8 mouse cellular contexts compared by ENCODE assay signal in the genomic region with DNA sequence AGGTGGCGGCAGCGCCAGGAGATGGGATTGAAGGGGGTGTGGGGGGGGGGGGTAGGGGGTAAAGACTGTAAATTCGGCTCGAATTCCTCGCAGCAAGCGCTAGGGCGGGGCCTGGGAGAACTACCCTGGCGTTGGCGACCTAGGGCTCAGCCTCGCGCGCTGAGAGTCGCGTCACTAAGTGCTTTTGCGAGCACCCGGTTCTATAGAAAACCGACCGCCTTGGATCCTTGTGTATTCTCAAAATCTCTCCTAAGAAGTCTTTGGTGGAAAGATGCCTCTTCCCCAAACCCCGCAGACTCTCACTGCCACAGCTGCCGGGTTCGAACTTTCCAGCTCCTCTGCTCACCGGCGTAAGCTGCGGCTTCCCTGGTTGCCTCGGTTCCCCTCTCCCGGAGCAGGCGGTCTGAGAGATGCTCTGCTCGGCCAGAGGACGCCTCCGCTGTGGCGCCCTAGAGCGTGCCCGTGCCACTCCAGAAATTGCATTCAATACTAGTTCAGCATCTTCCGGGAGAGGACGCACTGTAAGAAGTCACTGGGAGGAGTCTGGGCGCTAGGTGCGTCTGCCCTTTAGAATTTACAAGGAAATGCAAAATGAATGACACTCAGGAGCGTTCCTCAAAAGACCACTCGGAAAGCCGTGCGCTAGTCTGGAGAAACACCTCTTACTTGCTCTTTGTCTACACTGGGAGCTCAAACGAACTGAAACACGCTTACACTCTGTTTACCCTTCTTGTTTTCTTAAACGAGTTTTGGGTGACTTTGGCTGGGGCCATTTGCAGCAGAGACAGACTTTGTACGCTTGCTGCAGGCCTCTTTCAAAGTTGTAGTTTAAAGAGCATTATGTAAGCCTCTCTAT. TPM values are rescaled to one million over a fixed set of nuclear protein-coding genes. Genes with fewer than 3 reads are reported as not detected.
A peak's percentile ranks its signal among the peaks of the same experiment; 100 is the strongest.
DNase-seq lines count a peak whose midpoint lies in the region; ATAC-seq and TF ChIP-seq lines count a peak whose summit lies in the region.

No protein-coding gene starts in this region.

- H3K27me3 ChIP-seq in megakaryocyte, embryonic 14.5 days (replicated peaks), result peaks cover 74% of the 10 kb centered on the region
- H3K27me3 ChIP-seq in intestine, postnatal 0 days (replicated peaks; ENCODE audit: control insufficient read depth, insufficient read depth, low read length), result peaks cover 75% of the 10 kb centered on the region
- peaks cover 19% of the 10 kb centered on the region for H3K27me3 ChIP-seq in neural tube, embryonic 11.5 days (ENCODE audit: control insufficient read depth, insufficient read depth, low read length)

- H3K36me3 ChIP-seq in megakaryocyte, embryonic 14.5 days (replicated peaks; ENCODE audit: low read length), result no peaks in the 10 kb centered on the region
- no peaks in the 10 kb centered on the region for H3K36me3 ChIP-seq in intestine, postnatal 0 days (ENCODE audit: control insufficient read depth, insufficient read depth)
- H3K36me3 ChIP-seq in neural tube, embryonic 11.5 days (ENCODE audit: control insufficient read depth, insufficient read depth, low read length), result no peaks in the 10 kb centered on the region

- intact Hi-C loops in gastrocnemius, adult 2 months (cut with DNase I), result no loop called here

- peak overlapping the region; percentile 53 for H3K4me2 ChIP-seq in intestine, postnatal 0 days (replicated peaks; ENCODE audit: low read depth)
- H3K4me2 ChIP-seq in neural tube, embryonic 11.5 days (ENCODE audit: low read depth), result peak overlapping the region; percentile 76

- peak overlapping the region; percentile 45 for H3K4me3 ChIP-seq in gastrocnemius, adult 2 months
- peak overlapping the region; percentile 82 for H3K4me3 ChIP-seq in megakaryocyte, embryonic 14.5 days (replicated peaks)
- peak overlapping the region; percentile 25 for H3K4me3 ChIP-seq in intestine, postnatal 0 days (ENCODE audit: low read depth, low read length)
- peak overlapping the region; percentile 48 for H3K4me3 ChIP-seq in neural tube, embryonic 11.5 days (ENCODE audit: low read depth, low read length)

- no peak for TF ChIP-seq CTCF in gastrocnemius, adult 2 months (IDR thresholded peaks at IDR 0.05)
- no peak for TF ChIP-seq CTCF in intestine, postnatal 0 days (IDR thresholded peaks at IDR 0.05; ENCODE audit: low read depth)

- DNase-seq in gastrocnemius, adult 2 months, result no peak
- DNase-seq in gastrocnemius, postnatal 4 days (ENCODE audit: low spot score in 2 of 2), result no peak
- peak; percentile 77 for DNase-seq in neural tube, embryonic 11.5 days (ENCODE audit: low spot score)
- no peak for DNase-seq in T-cell, adult 2 months (ENCODE audit: low spot score)
- no peak for DNase-seq in MN1 (ENCODE audit: low spot score)

- WGBS in intestine, postnatal 0 days, result 1% methylated on average over 43 of the region's 45 CpGs
- WGBS in neural tube, embryonic 11.5 days, result under 1% methylated on average over 45 of the region's 45 CpGs

- peaks cover 9% of the 10 kb centered on the region; the same call in 1 of the 2 replicates for H3K9me3 ChIP-seq in megakaryocyte, embryonic 14.5 days
- H3K9me3 ChIP-seq in intestine, postnatal 0 days (ENCODE audit: control insufficient read depth), result no peaks in the 10 kb centered on the region
- no peaks in the 10 kb centered on the region for H3K9me3 ChIP-seq in neural tube, embryonic 11.5 days (ENCODE audit: control insufficient read depth, low read length)

- H3K9ac ChIP-seq in intestine, postnatal 0 days (ENCODE audit: low read depth, low read length), result no peak overlapping the region
- H3K9ac ChIP-seq in neural tube, embryonic 11.5 days (ENCODE audit: low read length), result peak overlapping the region; percentile 72

- H3K27ac ChIP-seq in gastrocnemius, adult 2 months, result no peak overlapping the region
- no peak overlapping the region for H3K27ac ChIP-seq in intestine, postnatal 0 days (ENCODE audit: low read depth, low read length)
- peak overlapping the region; percentile 94 for H3K27ac ChIP-seq in neural tube, embryonic 11.5 days (ENCODE audit: low read depth, low read length)

- no peak for ATAC-seq in megakaryocyte, adult 5-6 weeks (ENCODE audit: poor library complexity, severe bottlenecking)
- no peak for ATAC-seq in intestine, postnatal 0 days
- peak; percentile 32 for ATAC-seq in neural tube, embryonic 11.5 days (ENCODE audit: insufficient read depth, low FRiP score, low TSS enrichment)

- peaks cover 23% of the 10 kb centered on the region for H3K4me1 ChIP-seq in megakaryocyte, embryonic 14.5 days
- no peaks in the 10 kb centered on the region; the same call in 1 of the 2 replicates for H3K4me1 ChIP-seq in intestine, postnatal 0 days (replicated peaks; ENCODE audit: control insufficient read depth, insufficient read depth, low read length)
- peaks cover 6% of the 10 kb centered on the region; the same call in 1 of the 2 replicates for H3K4me1 ChIP-seq in neural tube, embryonic 11.5 days (ENCODE audit: control insufficient read depth, insufficient read depth, low read length)

RNA-seq across cellular contexts. Expression of gene Pou3f2, which starts 10.2 kb away (rescaled TPM):
- total RNA-seq in gastrocnemius, adult 2 months (2021), result not detected
- total RNA-seq in gastrocnemius, postnatal 4 days (2021), result under 1 TPM; 0.13 to 0.29 TPM
- polyA plus RNA-seq in megakaryocyte, embryonic 14.5 days (2012; ENCODE audit: insufficient read depth, low replicate concordance), result not detected in 2 replicates
- not detected in 2 replicates for total RNA-seq in megakaryocyte, adult 5-6 weeks (2015)
- not detected in 2 replicates for total RNA-seq in megakaryocyte, adult 5-6 weeks (2017)
- polyA plus RNA-seq in intestine, postnatal 0 days (2015; fragmentation: Nextera tagmentation; extraction: Ambion mirVana), result not detected in 2 replicates
- polyA plus RNA-seq in neural tube, embryonic 11.5 days (2014; fragmentation: Nextera tagmentation; extraction: Ambion mirVana), result 28.2 and 31.3 TPM in 2 replicates

Comparison
In these comparisons a context has a peak if more than half of its experiments do, and no peak if none do; other contexts are left out.
1. H3K4me3 ChIP-seq: peak in every context shown above with its lines; median percentile 82 in megakaryocyte, embryonic 14.5 days; 48 in neural tube, embryonic 11.5 days; 45 in gastrocnemius, adult 2 months; 25 in intestine, postnatal 0 days.